Mouse (Mus musculus) liver, embryonic 13.5 days (tissue): ENCODE results near the gene Adm. TPM values are rescaled to one million over a fixed set of nuclear protein-coding genes. Genes with fewer than 3 reads are reported as not detected.
"Not testable (repeated sequence)": the region's sequence is repeated elsewhere in the genome, so short reads cannot be mapped to it uniquely, and the experiment has no call there.

Source experiments
- ATAC-seq: fragments of 200-750 bp; cut with Nextera tagmentation; 2 replicates; pipeline ENCODE4 v1.8.0; 2017; ENCODE audit warnings: low read depth, mild to moderate bottlenecking, moderate number of reproducible peaks, moderate library complexity
- DNase-seq: peaks from one replicate; pipeline ENCODE4 v3.0.0; 2022
- H3K27ac ChIP-seq: fragments of 300-500 bp; sonication (generic); 2 replicates; pipeline ENCODE4 v1.5.1; 2015; ENCODE audit warnings: moderate library complexity, mild to moderate bottlenecking, inconsistent platforms
- H3K27me3 ChIP-seq: fragments of 300-500 bp; sonication (generic); 2 replicates; pipeline ENCODE4 v1.6.1; 2015; ENCODE audit warnings: mild to moderate bottlenecking, inconsistent platforms
- H3K36me3 ChIP-seq: fragments of 300-500 bp; sonication (generic); 2 replicates; pipeline ENCODE4 v1.6.1; 2015; ENCODE audit warnings: mild to moderate bottlenecking, inconsistent platforms
- H3K4me1 ChIP-seq: fragments of 300-500 bp; sonication (generic); replicated peaks from 2 replicates; pipeline ENCODE4 v1.6.1; 2015; ENCODE audit warnings: inconsistent platforms
- H3K4me2 ChIP-seq: fragments of 300-500 bp; sonication (generic); 2 replicates; pipeline ENCODE4 v1.6.1; 2015; ENCODE audit warnings: inconsistent platforms, mild to moderate bottlenecking, moderate library complexity
- H3K4me3 ChIP-seq: fragments of 300-500 bp; sonication (generic); replicated peaks from 2 replicates; pipeline ENCODE4 v1.5.1; 2015; ENCODE audit warnings: mild to moderate bottlenecking, inconsistent platforms
- H3K9ac ChIP-seq: fragments of 300-500 bp; sonication (generic); 2 replicates; pipeline ENCODE4 v1.6.1; 2015; ENCODE audit warnings: mild to moderate bottlenecking, inconsistent platforms
- H3K9me3 ChIP-seq: fragments of 300-500 bp; sonication (generic); replicated peaks from 2 replicates; pipeline ENCODE4 v1.6.1; 2016; ENCODE audit warnings: inconsistent platforms
- WGBS: fragments of 180-500 bp; shearing (Covaris S2); methylation state at CpG from one replicate; pipeline ENCODE4 v1.1.7; 2015; ENCODE audit not compliant: insufficient replicate concordance; 5-methylcytosine and 5-hydroxymethylcytosine counted together
- polyA plus RNA-seq: library from polyadenylated mRNA; unstranded; fragments of >200 nt; fragmentation: Nextera tagmentation; extraction: Ambion mirVana; gene quantifications from 2 replicates; pipeline ENCODE4 v1.2.1, GENCODE M21; 2015

Gene Adm
- 4.2 and 5.1 TPM in 2 replicates for polyA plus RNA-seq

GRCm38 (mm10) chr7:110627486-110628272 is at the start of gene Adm:
Gene Adm (plus strand): TSS chr7:110627661.
- peak; percentile 22; the same call in 1 of the 2 replicates for ATAC-seq
- WGBS, result under 1% methylated on average over 30 of the region's 30 CpGs
- Histone ChIP-seq H3K27me3 (peaks cover 95% of the 10 kb centered on the region), H3K9me3 (no peaks in the 10 kb centered on the region), H3K4me2 (peak within 1 kb of the TSS; percentile 60), H3K4me1 (peaks cover 26% of the 10 kb centered on the region), H3K36me3 (no peaks in the 10 kb centered on the region), H3K27ac (no peak within 1 kb of the TSS), H3K9ac (peak within 1 kb of the TSS; percentile 24; the same call in 1 of the 2 replicates), H3K4me3 (peak within 1 kb of the TSS; percentile 48)
- no peak for DNase-seq

GRCm38 (mm10) chr7:110583705-110584104 is 43.8 kb upstream of the Adm start:
- H3K27me3 ChIP-seq, result no peaks in the 10 kb centered on the region
- H3K4me3 ChIP-seq, result no peak overlapping the region
- DNase-seq (no peak), ATAC-seq (no peak)
- 58% methylated on average over 3 of the region's 3 CpGs for WGBS
- H3K9me3 ChIP-seq, result no peaks in the 10 kb centered on the region
- H3K36me3 ChIP-seq, result no peaks in the 10 kb centered on the region
- no peak overlapping the region for H3K4me2 ChIP-seq
- H3K9ac ChIP-seq, result no peak overlapping the region
- H3K4me1 ChIP-seq, result no peaks in the 10 kb centered on the region
- H3K27ac ChIP-seq, result no peak overlapping the region

- Histone ChIP-seq H3K4me2 (no peak overlapping the region), H3K4me3 (no peak overlapping the region), H3K9ac (no peak overlapping the region), H3K27me3 (no peaks in the 10 kb centered on the region), H3K9me3 (no peaks in the 10 kb centered on the region), H3K27ac (no peak overlapping the region), H3K4me1 (no peaks in the 10 kb centered on the region), H3K36me3 (no peaks in the 10 kb centered on the region)
- no peak for DNase-seq
- no peak for ATAC-seq
- WGBS, result 31% methylated on average over 2 of the region's 2 CpGs
Observed at GRCm38 (mm10) chr7:110584159-110584558, 43.3 kb upstream of the Adm start.

- no peaks in the 10 kb centered on the region for H3K27me3 ChIP-seq
- no peak overlapping the region for H3K4me3 ChIP-seq
- no peak overlapping the region for H3K4me2 ChIP-seq
- DNase-seq (no peak), ATAC-seq (no peak)
- H3K9me3 ChIP-seq, result no peaks in the 10 kb centered on the region
- H3K9ac ChIP-seq, result no peak overlapping the region
- no peaks in the 10 kb centered on the region for H3K36me3 ChIP-seq
- no peaks in the 10 kb centered on the region for H3K4me1 ChIP-seq
- no peak overlapping the region for H3K27ac ChIP-seq
- 70% methylated on average over 2 of the region's 2 CpGs for WGBS
Observed at GRCm38 (mm10) chr7:110585250-110585649, 42.2 kb upstream of the Adm start.

GRCm38 (mm10) chr7:110587721-110588120 is 39.7 kb upstream of the Adm start:
- Histone ChIP-seq H3K27me3 (no peaks in the 10 kb centered on the region), H3K9ac (no peak overlapping the region), H3K4me3 (no peak overlapping the region), H3K36me3 (no peaks in the 10 kb centered on the region), H3K27ac (no peak overlapping the region), H3K9me3 (no peaks in the 10 kb centered on the region), H3K4me2 (no peak overlapping the region), H3K4me1 (no peaks in the 10 kb centered on the region)
- ATAC-seq (no peak), DNase-seq (no peak)
- WGBS, result 45% methylated on average over 1 of the region's 1 CpGs

GRCm38 (mm10) chr7:110593991-110594390 is 33.5 kb upstream of the Adm start:
- not testable (repeated sequence) for H3K4me2 ChIP-seq, H3K27me3 ChIP-seq, H3K9me3 ChIP-seq, DNase-seq, ATAC-seq, H3K4me1 ChIP-seq, H3K27ac ChIP-seq, H3K9ac ChIP-seq, H3K36me3 ChIP-seq, H3K4me3 ChIP-seq
- WGBS, result 59% methylated on average over 3 of the region's 3 CpGs

GRCm38 (mm10) chr7:110597141-110597540 is 30.3 kb upstream of the Adm start:
- 82% methylated on average over 1 of the region's 1 CpGs for WGBS
- H3K27ac ChIP-seq, result no peak overlapping the region
- H3K27me3 ChIP-seq, result no peaks in the 10 kb centered on the region
- no peak for ATAC-seq
- no peak overlapping the region for H3K4me3 ChIP-seq
- no peak overlapping the region for H3K4me2 ChIP-seq
- H3K9me3 ChIP-seq, result no peaks in the 10 kb centered on the region
- no peaks in the 10 kb centered on the region for H3K4me1 ChIP-seq
- H3K9ac ChIP-seq, result no peak overlapping the region
- no peak for DNase-seq
- no peaks in the 10 kb centered on the region for H3K36me3 ChIP-seq

GRCm38 (mm10) chr7:110605476-110605875 is 22.0 kb upstream of the Adm start:
- Histone ChIP-seq H3K36me3 (no peaks in the 10 kb centered on the region), H3K27me3 (no peaks in the 10 kb centered on the region), H3K4me1 (no peaks in the 10 kb centered on the region), H3K4me2 (no peak overlapping the region), H3K27ac (no peak overlapping the region), H3K9me3 (no peaks in the 10 kb centered on the region), H3K9ac (no peak overlapping the region), H3K4me3 (no peak overlapping the region)
- ATAC-seq, result no peak
- 68% methylated on average over 4 of the region's 4 CpGs for WGBS
- DNase-seq, result no peak

GRCm38 (mm10) chr7:110606906-110607305 is 20.6 kb upstream of the Adm start:
- Histone ChIP-seq H3K9me3 (no peaks in the 10 kb centered on the region), H3K9ac (no peak overlapping the region), H3K4me1 (no peaks in the 10 kb centered on the region), H3K4me3 (no peak overlapping the region), H3K27ac (no peak overlapping the region), H3K36me3 (no peaks in the 10 kb centered on the region), H3K27me3 (peaks cover 8% of the 10 kb centered on the region), H3K4me2 (no peak overlapping the region)
- DNase-seq, result no peak
- no peak for ATAC-seq
- 63% methylated on average over 1 of the region's 1 CpGs for WGBS

GRCm38 (mm10) chr7:110613381-110614132 is 13.9 kb upstream of the Adm start:
- no peaks in the 10 kb centered on the region for H3K9me3 ChIP-seq
- H3K4me2 ChIP-seq, result peak overlapping the region; percentile 70
- peak overlapping the region; percentile 64 for H3K4me3 ChIP-seq
- H3K9ac ChIP-seq, result 0 out of 2 replicates have a peak overlapping the region, but pooled peaks have one; percentile 67
- DNase-seq, result no peak
- peaks cover 73% of the 10 kb centered on the region for H3K27me3 ChIP-seq
- peak overlapping the region; percentile 83 for H3K27ac ChIP-seq
- no peaks in the 10 kb centered on the region for H3K36me3 ChIP-seq
- H3K4me1 ChIP-seq, result peaks cover 23% of the 10 kb centered on the region
- 5% methylated on average over 17 of the region's 17 CpGs for WGBS
- no peak for ATAC-seq

- DNase-seq (no peak), ATAC-seq (peak; percentile 81)
- H3K9ac ChIP-seq, result peak within 1 kb of the TSS; percentile 67
- H3K4me1 ChIP-seq, result peaks cover 31% of the 10 kb centered on the region
- peak within 1 kb of the TSS; percentile 70 for H3K4me2 ChIP-seq
- no peaks in the 10 kb centered on the region for H3K36me3 ChIP-seq
- H3K27me3 ChIP-seq, result peaks cover 81% of the 10 kb centered on the region
- under 1% methylated on average over 67 of the region's 127 CpGs for WGBS
- no peaks in the 10 kb centered on the region for H3K9me3 ChIP-seq
- H3K27ac ChIP-seq, result peak within 1 kb of the TSS; percentile 83
- H3K4me3 ChIP-seq, result peak within 1 kb of the TSS; percentile 64
Observed at GRCm38 (mm10) chr7:110614133-110615063, 13.1 kb upstream of the Adm start, which contains the start of gene Sbf2. Gene Sbf2 (minus strand): TSS chr7:110614922.
